Mouse (Mus musculus): ENCODE results near the gene Rab30. TPM values are rescaled to one million over a fixed set of nuclear protein-coding genes. Genes with fewer than 3 reads are reported as not detected.

Gene Rab30
- total and polyA plus RNA-seq, 3 experiments = 39.1 to 105 (median 66.2) TPM

DNA sequence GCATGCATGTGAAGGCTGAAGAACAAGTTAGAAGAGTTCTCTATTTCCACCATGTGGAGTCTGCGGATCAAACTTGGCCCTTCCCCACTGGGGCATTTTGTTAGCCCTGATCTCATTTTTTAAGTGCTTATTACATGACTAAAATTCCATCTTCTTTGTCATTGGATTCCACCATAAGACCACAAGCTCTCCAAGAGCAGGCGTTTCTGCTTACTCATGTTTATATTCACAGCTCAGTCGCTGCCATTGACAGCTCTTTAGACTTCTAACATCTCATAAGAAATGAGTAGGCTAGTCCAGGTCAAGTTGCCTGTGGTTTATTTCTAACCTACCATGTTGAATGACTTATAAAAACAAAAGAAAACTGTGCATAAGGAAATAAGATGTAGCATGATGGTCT, 84.8 kb downstream of the Rab30 start:
- Histone ChIP-seq H3K4me2 (ENCODE audit: insufficient read depth, low read depth, poor library complexity, severe bottlenecking) (no peak overlapping the region), H3K4me1 (ENCODE audit: control insufficient read depth in 1 of 2, insufficient read depth in 2 of 2) (peaks cover 15 to 53% of the 10 kb centered on the region in 2 experiments), H3K27me3 (replicated peaks) (no peaks in the 10 kb centered on the region), H3K36me3 (replicated peaks in 1 of 2; ENCODE audit: control insufficient read depth in 1 of 2, insufficient read depth in 1 of 2, low read length in 1 of 2) (peaks cover 32 to 86% of the 10 kb centered on the region in 2 experiments), H3K4me3 (replicated peaks in 1 of 3; ENCODE audit: low read depth in 2 of 3, low read length in 2 of 3, poor library complexity in 1 of 3) (no peak overlapping the region), H3K9ac (ENCODE audit: insufficient read depth, low read depth) (no peak overlapping the region), H3K79me2 (replicated peaks; ENCODE audit: control insufficient read depth, extremely low read depth, insufficient read depth, poor library complexity, severe bottlenecking) (peaks cover 39% of the 10 kb centered on the region), H3K9me3 (replicated peaks; ENCODE audit: low read length) (no peaks in the 10 kb centered on the region), H3K27ac (ENCODE audit: insufficient read depth, low read depth) (no peak overlapping the region)
- in situ Hi-C loops (cut with MboI; ENCODE audit: low pct_ligation_motif_present, low pct_unique_long_range_greater_than_20kb, low sequenced_read_pairs) = no loop called here
- no peak for TF ChIP-seq ZC3H11A (IDR thresholded peaks at IDR 0.05; ENCODE audit: low read depth, low read length)
- no peak for TF ChIP-seq EP300 (IDR thresholded peaks at IDR 0.05; ENCODE audit: low read length)
- dilution Hi-C loops (cut with MboI; ENCODE audit: extremely low pct_ligation_motif_present, extremely low pct_unique_long_range_greater_than_20kb, low sequenced_read_pairs) = no loop called here
- DNase-seq (ENCODE audit: extremely low read depth) = no peak

GRCm38 (mm10) chr7:92827981-92828380, 86.6 kb downstream of the Rab30 start:
- Histone ChIP-seq H3K9me3 (replicated peaks; ENCODE audit: low read length) (no peaks in the 10 kb centered on the region), H3K4me2 (ENCODE audit: insufficient read depth, low read depth, poor library complexity, severe bottlenecking) (no peak overlapping the region), H3K4me1 (ENCODE audit: control insufficient read depth in 1 of 2, insufficient read depth in 2 of 2) (peaks cover 9 to 47% of the 10 kb centered on the region in 2 experiments), H3K79me2 (replicated peaks; ENCODE audit: control insufficient read depth, extremely low read depth, insufficient read depth, poor library complexity, severe bottlenecking) (peaks cover 24% of the 10 kb centered on the region), H3K9ac (ENCODE audit: insufficient read depth, low read depth) (no peak overlapping the region), H3K4me3 (replicated peaks in 1 of 3; ENCODE audit: low read depth in 2 of 3, low read length in 2 of 3, poor library complexity in 1 of 3) (no peak overlapping the region), H3K27ac (ENCODE audit: insufficient read depth, low read depth) (no peak overlapping the region), H3K36me3 (replicated peaks in 1 of 2; ENCODE audit: control insufficient read depth in 1 of 2, insufficient read depth in 1 of 2, low read length in 1 of 2) (peaks cover 43 to 96% of the 10 kb centered on the region in 2 experiments), H3K27me3 (replicated peaks) (no peaks in the 10 kb centered on the region)
- no peak for DNase-seq (ENCODE audit: extremely low read depth)
- in situ Hi-C loops (cut with MboI; ENCODE audit: low pct_ligation_motif_present, low pct_unique_long_range_greater_than_20kb, low sequenced_read_pairs) (no loop called here), dilution Hi-C loops (cut with MboI; ENCODE audit: extremely low pct_ligation_motif_present, extremely low pct_unique_long_range_greater_than_20kb, low sequenced_read_pairs) (no loop called here)
- peak in 1 of 2 experiments; percentile 66; a peak in 2 of 4 replicates for TF ChIP-seq CTCF (conservative IDR thresholded peaks at IDR 0.05 in 1 of 2, IDR thresholded peaks at IDR 0.05 in 1 of 2; ENCODE audit: low read depth in 2 of 2, low read length in 2 of 2)
- TF ChIP-seq SMC3 (IDR thresholded peaks at IDR 0.05; ENCODE audit: low read depth, low read length) = peak; percentile 58
- peak; percentile 74 for TF ChIP-seq RAD21 (IDR thresholded peaks at IDR 0.05; ENCODE audit: low read depth, low read length)
- TF ChIP-seq USF1 (IDR thresholded peaks at IDR 0.05; ENCODE audit: low read depth, low read length) = no peak

DNA sequence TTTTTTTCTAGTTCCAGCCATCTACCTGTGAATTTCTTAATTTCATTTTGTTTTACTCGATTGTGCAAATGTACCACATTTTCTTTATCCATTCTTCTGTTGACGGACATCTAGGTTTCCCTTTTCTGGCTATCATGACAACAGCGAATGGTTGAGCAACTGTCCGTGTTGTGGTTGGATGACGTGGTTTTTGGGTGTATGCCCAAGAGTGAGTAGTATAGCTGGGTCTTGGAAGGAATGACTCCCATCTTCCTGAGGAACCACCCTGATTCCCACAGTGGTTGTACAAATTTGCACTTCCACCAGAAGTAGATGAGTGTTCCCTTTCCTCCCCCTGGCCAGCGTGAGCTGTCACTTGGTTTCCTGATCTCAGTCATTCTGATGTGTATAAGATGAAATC, 91.0 kb downstream of the Rab30 start:
- H3K9ac ChIP-seq (ENCODE audit: insufficient read depth, low read depth) = no peak overlapping the region
- H3K27me3 ChIP-seq (replicated peaks) = no peaks in the 10 kb centered on the region
- H3K79me2 ChIP-seq (replicated peaks; ENCODE audit: control insufficient read depth, extremely low read depth, insufficient read depth, poor library complexity, severe bottlenecking) = peaks cover 4% of the 10 kb centered on the region; the same call in 1 of the 2 replicates
- TF ChIP-seq TBP (conservative IDR thresholded peaks at IDR 0.05; ENCODE audit: low read depth, low read length) (no peak), UBTF (IDR thresholded peaks at IDR 0.05; ENCODE audit: low read depth, low read length) (no peak), SMC3 (IDR thresholded peaks at IDR 0.05; ENCODE audit: low read depth, low read length) (no peak), POLR2AphosphoS2 (IDR thresholded peaks at IDR 0.05; ENCODE audit: low read depth, low read length) (no peak), MAX (IDR thresholded peaks at IDR 0.05; ENCODE audit: low read length) (no peak), MAZ (IDR thresholded peaks at IDR 0.05; ENCODE audit: low read depth, low read length) (no peak), ZNF384 (IDR thresholded peaks at IDR 0.05; ENCODE audit: low read depth, low read length) (no peak), ZKSCAN1 (IDR thresholded peaks at IDR 0.05; ENCODE audit: borderline replicate concordance, low read depth, low read length) (no peak), NRF1 (IDR thresholded peaks at IDR 0.05; ENCODE audit: low read depth, low read length) (no peak), E2F4 (IDR thresholded peaks at IDR 0.05; ENCODE audit: insufficient replicate concordance, low read depth, low read length) (no peak), SIN3A (IDR thresholded peaks at IDR 0.05; ENCODE audit: low read length) (no peak), IRF4 (IDR thresholded peaks at IDR 0.05; ENCODE audit: low read depth, low read length) (no peak), MEF2A (IDR thresholded peaks at IDR 0.05; ENCODE audit: borderline replicate concordance, low read depth, low read length) (no peak), ELF1 (IDR thresholded peaks at IDR 0.05; ENCODE audit: low read depth, low read length) (no peak), TCF12 (IDR thresholded peaks at IDR 0.05; ENCODE audit: low read depth, low read length) (no peak), JUND (conservative IDR thresholded peaks at IDR 0.05; ENCODE audit: low read depth, low read length) (no peak), MAFK (IDR thresholded peaks at IDR 0.05; ENCODE audit: insufficient replicate concordance, low read length) (no peak), RCOR1 (conservative IDR thresholded peaks at IDR 0.05; ENCODE audit: low read depth, low read length) (no peak), JUN (IDR thresholded peaks at IDR 0.05; ENCODE audit: insufficient read depth, low read depth, low read length) (no peak)
- H3K4me3 ChIP-seq (replicated peaks in 1 of 3; ENCODE audit: low read depth in 2 of 3, low read length in 2 of 3, poor library complexity in 1 of 3) = no peak overlapping the region
- no peak for DNase-seq (ENCODE audit: extremely low read depth)
- H3K4me2 ChIP-seq (ENCODE audit: insufficient read depth, low read depth, poor library complexity, severe bottlenecking) = no peak overlapping the region
- peaks cover 44 to 94% of the 10 kb centered on the region in 2 experiments for H3K36me3 ChIP-seq (replicated peaks in 1 of 2; ENCODE audit: control insufficient read depth in 1 of 2, insufficient read depth in 1 of 2, low read length in 1 of 2)
- no peak overlapping the region for H3K27ac ChIP-seq (ENCODE audit: insufficient read depth, low read depth)
- no peaks in the 10 kb centered on the region for H3K9me3 ChIP-seq (replicated peaks; ENCODE audit: low read length)
- in situ Hi-C loops (cut with MboI; ENCODE audit: low pct_ligation_motif_present, low pct_unique_long_range_greater_than_20kb, low sequenced_read_pairs) = no loop called here
- H3K4me1 ChIP-seq (ENCODE audit: control insufficient read depth in 1 of 2, insufficient read depth in 2 of 2) = peaks cover 3 to 6% of the 10 kb centered on the region in 2 experiments
- dilution Hi-C loops (cut with MboI; ENCODE audit: extremely low pct_ligation_motif_present, extremely low pct_unique_long_range_greater_than_20kb, low sequenced_read_pairs) = no loop called here
